Mouse (Mus musculus) Muller cell, postnatal 12 days (primary cell): ENCODE measurements around the gene Xrra1.

Experiments
- DNase-seq: peaks from one replicate; pipeline ENCODE4 v3.0.0-alpha.2; 2015; ENCODE audit errors: inconsistent ontology term

Xrra1 gene

DNA sequence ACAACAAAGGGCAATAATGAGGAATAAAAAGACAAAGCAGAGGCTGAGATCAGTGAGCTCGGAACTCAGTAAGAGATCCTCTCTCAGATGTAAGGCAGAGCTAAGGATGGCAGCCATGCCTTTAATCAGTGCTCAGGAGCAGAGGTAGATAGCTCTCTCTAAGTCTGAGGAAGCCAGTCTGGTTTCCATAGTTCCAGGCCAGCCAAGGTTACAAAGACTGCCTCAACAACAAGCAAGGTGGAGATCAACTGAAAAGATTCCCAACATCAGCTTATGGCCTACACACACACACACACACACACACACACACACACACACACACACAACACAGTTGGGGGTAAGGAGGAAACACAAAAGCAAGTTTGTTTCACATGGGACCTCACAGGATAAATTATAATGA is 7.8 kb upstream of the Xrra1 start:
- DNase-seq, result no peak

DNA sequence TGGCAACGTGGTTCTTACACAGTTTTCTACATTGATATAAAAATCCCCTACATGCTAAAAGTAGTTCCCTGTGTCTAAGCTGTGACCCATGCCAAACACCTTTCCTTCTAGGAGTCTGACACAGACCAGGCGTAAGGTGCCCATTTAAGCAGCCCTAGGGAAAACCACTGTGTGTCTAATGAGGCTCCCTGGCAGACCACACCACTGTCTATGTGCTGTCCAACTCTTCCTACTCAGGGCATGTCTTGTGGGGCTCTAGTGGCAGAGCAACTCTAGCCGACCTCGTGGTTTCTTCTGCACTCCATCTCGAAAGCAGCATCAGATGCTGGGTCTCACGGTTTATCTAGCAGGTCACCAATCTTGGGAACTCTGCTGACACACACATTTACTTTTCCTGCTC is 7.3 kb upstream of the Xrra1 start:
- no peak for DNase-seq

- no peak for DNase-seq
Measured at GRCm38 (mm10) chr7:99853350-99853749, 5.6 kb upstream of the Xrra1 start.

- DNase-seq, result no peak
Measured at GRCm38 (mm10) chr7:99854311-99854710, 4.6 kb upstream of the Xrra1 start.

DNA sequence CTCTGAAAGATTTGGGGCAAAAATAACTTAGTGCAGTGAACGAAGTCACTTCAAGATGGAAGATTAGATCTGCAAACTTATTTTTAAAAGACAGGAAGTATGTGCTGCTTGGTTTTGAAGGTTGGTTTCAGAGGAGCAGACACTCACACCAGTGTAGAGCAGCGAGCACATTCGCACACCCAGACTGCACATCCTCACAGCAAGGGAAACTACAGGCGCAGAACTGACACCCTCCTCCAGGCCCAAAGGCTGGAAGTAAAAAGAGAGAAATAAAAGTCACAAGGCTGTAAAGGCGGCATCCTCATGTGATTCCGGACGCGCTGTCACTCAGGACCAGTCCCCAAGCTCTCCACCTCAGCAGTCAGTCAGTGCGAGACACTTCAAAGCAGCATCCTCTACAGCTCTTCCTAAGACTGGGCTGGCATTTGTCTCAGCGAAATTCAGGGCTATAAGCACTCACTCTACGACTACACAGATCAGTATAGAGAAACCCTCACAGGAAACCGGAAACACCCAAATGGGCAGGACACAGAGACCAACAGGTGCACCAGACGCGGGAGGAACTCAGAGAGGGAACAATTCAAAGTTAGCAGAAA is 2.6 kb upstream of the Xrra1 start:
- DNase-seq, result no peak

DNA sequence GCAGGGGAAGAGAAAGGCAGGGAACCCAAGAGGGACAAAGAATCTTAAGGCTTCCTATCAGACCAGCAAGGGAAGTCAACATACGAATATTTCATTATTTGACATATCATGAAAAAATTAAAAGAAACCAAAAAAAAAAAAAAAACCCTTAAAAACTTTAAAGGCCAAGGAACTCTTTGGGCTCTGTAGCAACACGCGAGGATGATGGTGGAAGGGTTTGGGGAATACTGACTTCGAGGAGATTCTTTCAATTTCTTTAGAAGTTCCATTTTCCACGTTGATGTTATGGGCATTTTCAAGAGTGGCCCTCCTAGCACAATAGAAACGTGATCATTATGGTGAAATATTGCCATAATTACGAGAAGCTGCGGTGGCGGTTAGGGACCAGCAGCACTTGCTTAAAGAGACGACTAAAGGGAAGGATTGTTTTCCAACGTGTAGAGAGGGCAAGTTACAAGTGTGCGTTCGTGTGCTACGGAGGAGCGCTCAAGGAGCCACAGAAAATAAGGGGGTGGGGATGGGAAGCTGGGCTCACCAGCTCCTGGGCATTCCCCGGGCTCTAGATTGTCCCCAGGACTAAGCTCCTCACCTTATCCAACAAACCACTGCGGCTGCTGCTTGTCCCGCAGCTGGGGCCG is 622 bp upstream of the Xrra1 start:
- no peak for DNase-seq

DNA sequence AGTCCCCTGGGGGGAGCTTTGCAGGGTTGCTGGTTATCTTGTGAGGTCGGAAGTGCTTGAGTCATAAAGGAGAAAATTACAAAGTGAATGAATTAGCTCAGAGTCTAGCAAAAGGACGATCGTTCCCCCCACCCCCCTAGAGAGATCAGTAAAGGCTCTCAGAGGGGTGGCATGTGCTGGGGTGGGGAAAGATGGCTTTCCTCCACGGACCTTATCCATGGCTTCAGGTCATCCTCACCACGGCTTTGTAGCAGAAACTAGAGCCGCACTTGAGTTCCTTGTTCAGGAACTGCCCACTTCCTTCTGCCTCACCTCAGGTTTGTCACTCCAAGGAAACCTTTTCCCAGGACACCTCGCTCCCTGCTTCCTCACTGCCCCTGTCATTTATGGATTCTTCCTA is 4.4 kb downstream of the Xrra1 start, which contains the start of gene Spcs2:
Gene Spcs2 (minus strand): TSS at position 101 of the 400 bp plus-strand sequence.
- DNase-seq, result no peak

GRCm38 (mm10) chr7:99864241-99865028 is 5.5 kb downstream of the Xrra1 start:
- peak; percentile 79 for DNase-seq

DNA sequence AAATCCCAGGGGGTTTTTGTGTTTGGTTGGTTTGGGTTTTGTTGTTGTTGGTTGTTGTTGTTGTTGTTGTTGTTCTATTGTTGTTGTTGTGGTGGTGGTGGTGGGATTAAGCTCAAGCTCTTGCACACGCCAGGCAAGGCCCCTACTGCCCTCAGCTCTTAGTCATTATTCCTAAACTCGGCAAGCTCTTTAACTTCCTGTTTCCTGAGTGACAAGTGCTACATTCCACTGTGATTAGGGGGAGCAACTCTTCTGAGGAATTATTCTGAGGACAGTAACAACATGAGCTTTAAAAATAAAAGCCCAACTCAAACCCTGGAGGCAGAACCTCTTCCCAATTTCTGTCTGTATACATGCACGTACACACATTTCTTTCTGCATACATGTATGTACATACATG is 6.3 kb downstream of the Xrra1 start:
- peak; percentile 46 for DNase-seq

DNA sequence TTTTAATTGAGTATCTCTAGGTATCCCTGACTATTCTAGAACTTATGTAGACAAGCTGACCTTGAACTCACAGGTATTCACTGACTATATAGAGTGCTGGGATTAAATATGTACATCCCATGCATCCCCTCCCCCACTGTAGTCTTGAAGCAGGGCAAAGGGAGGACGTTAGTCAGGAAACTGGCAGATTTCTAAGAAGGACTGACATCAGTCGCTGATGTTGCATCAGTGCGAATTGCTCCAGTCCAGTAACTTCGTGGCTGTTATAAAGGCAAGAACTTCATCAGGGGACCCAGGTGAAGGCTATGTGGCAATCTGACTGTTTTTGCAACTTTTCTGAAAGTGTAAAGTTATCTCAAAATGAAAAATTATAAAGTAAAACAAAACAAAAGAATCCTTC is 10.4 kb downstream of the Xrra1 start:
- DNase-seq, result no peak

DNA sequence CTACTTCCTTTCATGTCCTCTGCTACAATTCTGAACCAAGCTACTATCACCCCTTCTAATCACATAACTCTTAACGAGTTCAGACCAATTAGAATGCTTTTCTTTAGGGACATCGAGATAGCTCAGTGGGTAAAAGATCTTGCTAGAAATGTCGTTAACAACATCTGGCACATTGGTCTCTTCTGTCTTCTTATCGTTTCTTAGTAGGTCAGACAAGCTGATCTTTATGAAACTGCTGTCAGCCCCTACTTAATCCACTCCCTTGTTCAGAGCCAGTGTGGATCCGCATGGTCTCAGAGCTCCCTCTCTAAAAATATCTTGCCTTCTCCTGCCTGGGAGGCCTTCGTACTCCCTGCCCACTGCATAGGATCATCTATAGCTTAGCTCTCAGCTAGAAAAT is 15.0 kb downstream of the Xrra1 start:
- no peak for DNase-seq

DNA sequence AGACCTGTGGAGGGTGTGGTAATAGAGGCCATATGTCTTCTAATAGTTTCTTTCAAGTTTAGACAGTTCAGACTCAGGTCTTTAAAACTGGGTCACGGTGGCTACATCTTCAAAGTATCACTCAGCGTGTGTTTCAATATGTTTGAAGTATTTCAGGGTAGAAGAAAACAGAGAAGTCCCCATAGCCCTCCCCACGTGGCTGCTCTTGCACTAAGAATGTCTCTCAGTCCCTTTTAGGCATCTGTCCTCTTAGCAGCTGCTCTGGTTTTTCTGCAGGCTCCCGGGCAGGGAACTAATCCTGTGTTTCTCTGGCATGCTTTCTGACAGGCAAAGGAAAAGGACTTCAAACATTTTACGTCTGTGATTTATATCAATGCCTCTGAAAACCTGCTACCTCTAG is 17.0 kb downstream of the Xrra1 start:
- DNase-seq, result no peak

- DNase-seq, result peak; percentile 57
Measured at GRCm38 (mm10) chr7:99876345-99876744, 17.4 kb downstream of the Xrra1 start.

DNA sequence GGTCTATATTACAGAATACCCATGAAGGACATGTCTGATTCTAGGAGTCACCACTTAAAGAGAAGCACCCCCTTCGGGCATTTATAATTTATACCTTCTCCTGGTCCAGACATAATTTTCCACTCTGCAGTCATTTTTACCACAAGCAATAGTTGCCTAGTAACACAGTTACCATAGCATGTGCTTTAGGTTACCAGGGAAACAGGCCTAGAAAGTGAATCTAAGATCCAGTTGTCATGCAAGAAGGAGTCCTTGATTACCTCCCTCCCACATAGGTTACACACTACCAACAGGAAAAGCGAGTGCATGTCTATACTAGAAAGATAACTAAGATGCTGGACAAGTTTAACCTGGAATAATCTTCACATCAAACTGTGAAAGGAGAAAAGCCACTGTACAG is 19.3 kb downstream of the Xrra1 start:
- DNase-seq, result no peak

- no peak for DNase-seq
Measured at GRCm38 (mm10) chr7:99887230-99887735, 28.4 kb downstream of the Xrra1 start.

DNA sequence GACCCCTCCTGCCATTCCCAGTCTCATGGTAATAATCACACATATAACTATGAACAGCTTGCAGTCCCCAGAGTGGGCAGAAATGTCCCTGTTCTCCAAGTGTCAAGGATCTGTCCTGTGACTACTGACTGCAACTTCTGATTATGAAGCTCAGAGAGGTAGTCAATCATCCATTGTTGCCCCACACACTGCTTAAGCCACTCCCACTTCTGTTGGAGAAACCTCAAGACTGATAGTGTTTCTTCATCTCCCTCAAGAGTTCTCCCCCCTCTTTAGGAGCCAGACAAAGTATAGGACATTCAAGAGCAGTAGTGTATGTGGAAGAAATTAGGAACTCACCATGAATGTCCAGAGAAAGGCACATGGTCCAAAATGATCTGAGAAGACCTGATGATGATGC is 28.8 kb downstream of the Xrra1 start:
- DNase-seq, result no peak

- DNase-seq, result no peak
Measured at GRCm38 (mm10) chr7:99889175-99889880, 30.4 kb downstream of the Xrra1 start.

DNA sequence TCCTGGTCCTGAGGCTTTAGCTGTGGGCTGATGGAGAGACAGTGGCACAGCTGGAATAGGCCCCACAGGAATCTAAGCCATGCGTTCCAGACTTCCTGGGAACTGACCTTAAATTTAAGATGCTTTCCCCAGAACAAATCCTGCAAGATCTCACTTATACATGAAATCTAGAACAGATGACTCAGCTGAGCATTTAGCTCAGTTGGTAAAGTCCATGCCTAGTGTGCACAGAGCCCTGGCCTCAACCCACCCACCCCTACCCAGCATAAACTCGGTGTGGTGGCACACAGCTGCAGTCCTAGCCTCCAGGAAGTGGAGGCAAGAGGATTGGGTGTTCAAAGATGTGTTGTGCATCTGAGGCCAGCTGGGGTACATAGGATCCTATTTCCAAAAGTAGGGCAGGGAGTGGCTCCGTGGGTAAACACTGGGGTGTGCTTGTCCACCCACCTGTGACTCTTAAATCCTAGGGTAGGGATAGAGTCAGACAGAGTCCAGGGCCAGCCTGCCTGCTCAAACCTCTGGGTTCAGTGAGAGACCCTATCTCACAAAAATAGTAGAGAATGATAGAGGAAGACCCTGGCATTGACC is 31.3 kb downstream of the Xrra1 start:
- DNase-seq, result no peak

- peak; percentile 57 for DNase-seq
Measured at GRCm38 (mm10) chr7:99891471-99891870, 32.6 kb downstream of the Xrra1 start.

- DNase-seq, result no peak
Measured at GRCm38 (mm10) chr7:99892351-99892750, 33.4 kb downstream of the Xrra1 start.

DNA sequence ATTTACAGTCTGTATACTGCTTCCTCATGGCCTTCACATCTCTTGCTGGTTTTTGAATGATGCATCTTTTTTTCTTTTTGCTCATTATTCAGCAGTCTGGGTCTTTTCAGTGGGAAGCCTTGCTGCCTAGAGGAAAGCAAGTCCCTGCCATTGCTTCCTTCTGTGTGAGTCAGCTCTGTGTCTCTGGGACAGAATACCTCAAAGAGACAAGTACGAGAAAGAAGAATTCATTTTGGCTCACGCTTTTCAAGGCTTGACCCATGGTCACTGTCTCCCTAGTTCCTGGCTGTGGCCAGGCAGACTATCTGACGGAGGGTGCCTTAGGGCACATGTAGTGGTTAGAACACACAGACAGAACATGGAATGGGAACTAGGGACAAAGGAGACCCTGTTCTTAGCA is 35.1 kb downstream of the Xrra1 start:
- DNase-seq, result peak; percentile 50

GRCm38 (mm10) chr7:99894478-99894877 is 35.6 kb downstream of the Xrra1 start:
- DNase-seq, result no peak
